In the genomic region with DNA sequence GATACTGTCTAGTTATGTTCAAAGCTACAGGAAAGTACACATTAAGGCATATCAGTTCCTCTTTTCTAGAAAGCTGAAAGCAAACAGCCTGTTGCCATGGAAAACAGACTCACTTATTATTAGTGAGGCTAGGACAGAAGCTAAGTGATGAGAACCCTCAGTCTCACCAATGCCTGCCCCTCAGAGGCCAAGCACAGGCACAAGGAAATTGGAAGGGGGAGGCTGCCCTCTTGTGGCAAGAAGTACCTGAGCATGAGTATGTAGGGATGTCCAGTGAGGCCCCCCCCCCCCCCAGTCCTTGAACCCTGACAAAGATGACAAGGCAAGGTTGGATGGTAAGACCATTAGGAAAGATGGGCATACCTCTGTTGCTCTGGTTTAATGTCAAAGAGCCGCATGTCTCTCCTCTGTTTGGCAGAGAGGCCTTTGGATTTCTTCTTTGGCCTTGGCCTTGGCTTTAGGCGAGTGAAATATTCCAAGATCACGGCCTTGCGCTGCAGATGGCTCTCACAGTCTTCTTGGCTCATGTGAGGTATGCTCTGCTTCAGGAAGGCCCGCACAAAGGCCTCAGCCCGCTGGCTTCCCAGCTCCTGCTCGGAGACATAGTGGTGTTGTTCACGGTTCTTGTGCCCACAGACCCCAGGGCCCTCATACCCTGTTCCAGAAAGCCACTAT, we compare ENCODE assay signal across 7 mouse cellular contexts. TPM values are rescaled to one million over a fixed set of nuclear protein-coding genes. Genes with fewer than 3 reads are reported as not detected.
DNase-seq lines count a peak whose midpoint lies in the region; ATAC-seq lines count a peak whose summit lies in the region.

No protein-coding gene starts in this region.

- H3K36me3 ChIP-seq in limb, embryonic 11.5 days (ENCODE audit: control insufficient read depth, insufficient read depth, low read length) = peaks cover 18% of the 10 kb centered on the region; the same call in 1 of the 2 replicates

- no peak overlapping the region for H3K9ac ChIP-seq in limb, embryonic 11.5 days (ENCODE audit: low read length)

- no peak overlapping the region for H3K4me3 ChIP-seq in limb, embryonic 11.5 days (ENCODE audit: low read depth, low read length)

- H3K4me2 ChIP-seq in limb, embryonic 11.5 days (ENCODE audit: low read depth, severe bottlenecking) = no peak overlapping the region

- WGBS in limb, embryonic 11.5 days = 90% methylated on average over 8 of the region's 8 CpGs

- peaks cover 5% of the 10 kb centered on the region; the same call in 1 of the 2 replicates for H3K4me1 ChIP-seq in limb, embryonic 11.5 days (ENCODE audit: control insufficient read depth, insufficient read depth, low read length)

- no peaks in the 10 kb centered on the region for H3K27me3 ChIP-seq in limb, embryonic 11.5 days (ENCODE audit: control insufficient read depth, insufficient read depth, low read length)

- DNase-seq in ovary, adult 18-20 months (ENCODE audit: low spot score) = peak; percentile 42
- DNase-seq in ovary, postnatal 10 days (ENCODE audit: low spot score) = no peak
- peak; percentile 74 for DNase-seq in R1 (ENCODE audit: low read depth, low spot score)
- DNase-seq in cerebellum, adult 11-12 months = peak; percentile 67
- peak; percentile 62 for DNase-seq in limb, embryonic 11.5 days (ENCODE audit: low spot score)
- DNase-seq in retina, postnatal 1 day = peak; percentile 72

- peak; percentile 57 for ATAC-seq in granulocyte monocyte progenitor cell, adult 5-6 weeks (replicated peaks; ENCODE audit: poor library complexity, severe bottlenecking)
- no peak for ATAC-seq in limb, embryonic 11.5 days (ENCODE audit: insufficient number of reproducible peaks, low FRiP score, low TSS enrichment, low read depth)

- H3K9me3 ChIP-seq in limb, embryonic 11.5 days (ENCODE audit: control insufficient read depth, low read length) = no peaks in the 10 kb centered on the region

- no peak overlapping the region for H3K27ac ChIP-seq in limb, embryonic 11.5 days (replicated peaks; ENCODE audit: low read depth, low read length)

RNA-seq across cellular contexts. Expression of a gene that starts 4.1 kb away (rescaled TPM):
- 27.7 and 37.0 TPM in 2 replicates for total RNA-seq in granulocyte monocyte progenitor cell, adult 5-6 weeks (2014; fragmentation: Nextera tagmentation)
- 44.9 and 48.6 TPM in 2 replicates for total RNA-seq in granulocyte monocyte progenitor cell, adult 5-6 weeks (2017)
- 96.3 and 98.0 TPM in 2 replicates for polyA plus RNA-seq in limb, embryonic 11.5 days (2014; fragmentation: Nextera tagmentation; extraction: Ambion mirVana)

RNA-seq across cellular contexts. Expression of a gene that starts 39.3 kb away (rescaled TPM):
- total RNA-seq in granulocyte monocyte progenitor cell, adult 5-6 weeks (2014; fragmentation: Nextera tagmentation) = 0.32 and 2.8 TPM in 2 replicates
- 0.52 and 1.2 TPM in 2 replicates for total RNA-seq in granulocyte monocyte progenitor cell, adult 5-6 weeks (2017)
- 4.1 and 4.2 TPM in 2 replicates for polyA plus RNA-seq in limb, embryonic 11.5 days (2014; fragmentation: Nextera tagmentation; extraction: Ambion mirVana)
